Mouse (Mus musculus) myocyte (in vitro differentiated cells): ENCODE results near the gene Cnot2.

ENCODE experiments used
- MAX ChIP-seq: IDR thresholded peaks from one replicate; pipeline ENCODE4 v1.6.1; 2011; ENCODE audit warnings: low read depth, mild to moderate bottlenecking, control low read depth
- MYOD1 ChIP-seq, 3 experiments: IDR thresholded peaks; one replicate each; pipeline ENCODE4 v1.6.1; 2011; ENCODE audit warnings: control low read depth in 2 of 3, low read depth in 2 of 3, mild to moderate bottlenecking in 2 of 3, moderate library complexity in 1 of 3; ENCODE audit not compliant: insufficient read length in 2 of 3, control insufficient read depth in 1 of 3
- MYOG ChIP-seq, 3 experiments: IDR thresholded peaks; one replicate each; pipeline ENCODE4 v1.6.1; 2011; ENCODE audit warnings: control low read depth in 2 of 3, low read depth in 2 of 3, mild to moderate bottlenecking in 2 of 3; ENCODE audit not compliant: insufficient read length in 2 of 3, control insufficient read depth in 1 of 3, insufficient read depth in 1 of 3
- POLR2A ChIP-seq: IDR thresholded peaks from one replicate; pipeline ENCODE4 v1.6.1; 2011; ENCODE audit warnings: low read depth, mild to moderate bottlenecking, control low read depth, moderate library complexity; ENCODE audit not compliant: insufficient read length
- TCF3 ChIP-seq: IDR thresholded peaks from one replicate; pipeline ENCODE4 v1.6.1; 2011; ENCODE audit warnings: low read depth, control low read depth; ENCODE audit not compliant: insufficient read length
- USF1 ChIP-seq: IDR thresholded peaks from one replicate; pipeline ENCODE4 v1.6.1; 2011; ENCODE audit warnings: low read depth, mild to moderate bottlenecking, control low read depth, moderate library complexity

DNA sequence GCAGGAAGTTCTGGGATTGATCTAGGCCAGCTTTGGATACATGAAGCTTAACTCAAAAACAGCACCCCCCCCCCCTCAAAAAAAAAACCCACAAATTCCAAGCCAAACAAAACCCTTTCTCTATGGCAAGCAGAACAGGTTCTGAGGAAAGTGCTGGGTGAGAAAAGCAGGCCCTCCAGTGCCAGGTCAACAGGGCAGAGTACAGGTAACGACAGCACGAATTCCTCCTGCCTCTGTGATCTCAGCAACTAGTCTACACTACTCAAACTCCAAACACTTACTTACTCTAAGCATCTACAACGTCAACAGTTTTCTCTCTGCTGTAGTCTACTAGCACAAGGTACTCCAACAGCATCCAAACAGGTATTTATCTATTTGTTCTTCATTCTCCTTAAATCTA is 48.8 kb downstream of the Cnot2 start:
- TF ChIP-seq MYOG (IDR thresholded peaks at IDR 0.05; ENCODE audit: control insufficient read depth in 1 of 3, insufficient read depth in 1 of 3, insufficient read length in 2 of 3, low read depth in 2 of 3) (no peak), MYOD1 (IDR thresholded peaks at IDR 0.05; ENCODE audit: control insufficient read depth in 1 of 3, insufficient read length in 2 of 3, low read depth in 2 of 3) (no peak), POLR2A (no peak), TCF3 (no peak), MAX (no peak), USF1 (no peak)
